Mouse (Mus musculus) midbrain, embryonic 13.5 days (tissue): ENCODE data around the gene 4930502E18Rik. TPM values are rescaled to one million over a fixed set of nuclear protein-coding genes. Genes with fewer than 3 reads are reported as not detected.
"Not testable (repeated sequence)": the region's sequence is repeated elsewhere in the genome, so short reads cannot be mapped to it uniquely, and the experiment has no call there.

ENCODE experiments used
- ATAC-seq: fragments of 200-750 bp; cut with Nextera tagmentation; 2 replicates; pipeline ENCODE4 v1.8.0; 2017; ENCODE audit warnings: mild to moderate bottlenecking, moderate TSS enrichment, moderate library complexity
- H3K27ac ChIP-seq: fragments of 300-500 bp; sonication (generic); 2 replicates; pipeline ENCODE4 v1.5.1; 2015; ENCODE audit warnings: inconsistent platforms, mild to moderate bottlenecking, moderate library complexity
- H3K27me3 ChIP-seq: fragments of 300-500 bp; sonication (generic); 2 replicates; pipeline ENCODE4 v1.6.1; 2015; ENCODE audit warnings: mild to moderate bottlenecking, inconsistent platforms
- H3K36me3 ChIP-seq: fragments of 300-500 bp; sonication (generic); 2 replicates; pipeline ENCODE4 v1.6.1; 2015; ENCODE audit warnings: mild to moderate bottlenecking, inconsistent platforms
- H3K4me1 ChIP-seq: fragments of 300-500 bp; sonication (generic); replicated peaks from 2 replicates; pipeline ENCODE4 v1.6.1; 2015; ENCODE audit warnings: inconsistent platforms
- H3K4me2 ChIP-seq: fragments of 300-500 bp; sonication (generic); replicated peaks from 2 replicates; pipeline ENCODE4 v1.6.1; 2015; ENCODE audit warnings: moderate library complexity, mild to moderate bottlenecking, inconsistent platforms
- H3K4me3 ChIP-seq: fragments of 300-500 bp; sonication (generic); replicated peaks from 2 replicates; pipeline ENCODE4 v1.5.1; 2015; ENCODE audit warnings: mild to moderate bottlenecking, inconsistent platforms
- H3K9ac ChIP-seq: fragments of 300-500 bp; sonication (generic); replicated peaks from 2 replicates; pipeline ENCODE4 v1.6.1; 2015; ENCODE audit warnings: mild to moderate bottlenecking, inconsistent platforms
- H3K9me3 ChIP-seq: fragments of 300-500 bp; sonication (generic); 2 replicates; pipeline ENCODE4 v1.6.1; 2016; ENCODE audit warnings: mild to moderate bottlenecking, inconsistent platforms
- WGBS: fragments of 180-500 bp; shearing (Covaris S2); methylation state at CpG from one replicate; pipeline ENCODE4 v1.1.7; 2015; 5-methylcytosine and 5-hydroxymethylcytosine counted together
- polyA plus RNA-seq: library from polyadenylated mRNA; unstranded; fragments of >200 nt; fragmentation: Nextera tagmentation; extraction: Ambion mirVana; gene quantifications from 2 replicates; pipeline ENCODE4 v1.2.1, GENCODE M21; 2015

The 4930502E18Rik gene
- polyA plus RNA-seq, result 0.11 TPM in 1 of 2 replicates, not detected in the other

DNA sequence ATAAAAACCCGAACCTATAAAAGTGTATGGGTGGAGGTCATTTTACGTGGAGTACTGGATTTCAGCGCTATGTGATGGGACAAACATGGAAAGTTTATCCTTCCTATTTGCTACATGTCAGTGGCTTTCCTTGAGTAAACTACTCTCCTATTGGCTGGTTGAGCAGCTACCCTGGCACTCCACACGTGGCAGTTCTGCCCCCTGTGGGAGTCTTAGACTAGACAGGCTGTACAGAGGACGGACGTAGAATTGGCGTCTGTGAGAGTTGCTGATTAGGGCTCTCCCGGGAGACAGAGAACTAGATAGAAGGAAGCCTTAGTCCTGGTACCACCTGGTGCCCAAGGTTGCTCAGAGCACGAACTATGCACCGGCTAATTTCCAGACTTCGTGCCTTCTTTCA is at the start of gene 4930502E18Rik:
4930502E18Rik (plus strand) TSS at position 231 of the 400 bp plus-strand sequence.
- H3K9ac ChIP-seq, result no peak within 1 kb of the TSS
- no peaks in the 10 kb centered on the region for H3K36me3 ChIP-seq
- WGBS, result 81% methylated on average over 11 of the region's 11 CpGs
- no peaks in the 10 kb centered on the region for H3K27me3 ChIP-seq
- H3K4me1 ChIP-seq, result no peaks in the 10 kb centered on the region
- no peak within 1 kb of the TSS for H3K27ac ChIP-seq
- no peak within 1 kb of the TSS for H3K4me3 ChIP-seq
- no peaks in the 10 kb centered on the region for H3K9me3 ChIP-seq
- ATAC-seq, result no peak
- H3K4me2 ChIP-seq, result no peak within 1 kb of the TSS

GRCm38 (mm10) chrX:53676943-53677342 is 47.7 kb upstream of the 4930502E18Rik start:
- not testable (repeated sequence) for H3K9me3 ChIP-seq, H3K27ac ChIP-seq, H3K4me3 ChIP-seq, H3K36me3 ChIP-seq, H3K4me2 ChIP-seq, H3K9ac ChIP-seq, H3K27me3 ChIP-seq, H3K4me1 ChIP-seq
- peak; percentile 58; the same call in 1 of the 2 replicates for ATAC-seq
- WGBS, result 47% methylated on average over 2 of the region's 2 CpGs

GRCm38 (mm10) chrX:53682650-53683049 is 42.0 kb upstream of the 4930502E18Rik start:
- H3K27ac ChIP-seq, H3K36me3 ChIP-seq, H3K9ac ChIP-seq, H3K27me3 ChIP-seq, H3K4me3 ChIP-seq, H3K4me2 ChIP-seq, H3K9me3 ChIP-seq, H3K4me1 ChIP-seq: not testable (repeated sequence)
- ATAC-seq, result peak; percentile 55; the same call in 1 of the 2 replicates
- WGBS, result 55% methylated on average over 2 of the region's 3 CpGs

- ATAC-seq, result not testable (repeated sequence)
- WGBS, result 100% methylated on average over 2 of the region's 4 CpGs
Observed at GRCm38 (mm10) chrX:53684676-53685075, 40.0 kb upstream of the 4930502E18Rik start.

DNA sequence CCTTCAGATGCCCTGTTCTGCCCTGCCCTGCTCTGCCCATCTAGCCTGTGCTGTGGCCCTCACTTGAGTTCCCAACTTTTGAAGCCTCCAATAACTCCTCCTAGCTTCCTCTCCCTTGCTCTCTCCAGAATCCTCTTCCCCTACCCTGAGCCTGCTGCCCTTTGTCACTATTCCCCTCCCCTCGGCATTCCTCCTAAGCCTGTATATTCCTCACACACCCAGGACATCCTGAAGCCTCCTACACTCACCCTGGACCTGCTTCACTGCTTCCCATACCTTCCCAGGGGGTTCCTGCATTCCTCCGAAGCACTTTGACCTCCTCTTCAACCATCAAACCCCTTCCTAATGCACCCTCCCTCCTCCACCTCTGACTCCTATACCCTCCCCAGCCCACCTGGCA is 32.6 kb upstream of the 4930502E18Rik start:
- Histone ChIP-seq H3K27ac (no peak overlapping the region), H3K27me3 (no peaks in the 10 kb centered on the region), H3K4me1 (no peaks in the 10 kb centered on the region), H3K9me3 (no peaks in the 10 kb centered on the region), H3K36me3 (no peaks in the 10 kb centered on the region), H3K4me3 (no peak overlapping the region), H3K9ac (no peak overlapping the region), H3K4me2 (no peak overlapping the region)
- 68% methylated on average over 2 of the region's 2 CpGs for WGBS
- no peak for ATAC-seq

More at GRCm38 (mm10) chrX:53684676-53685075, 40.0 kb upstream of the 4930502E18Rik start:
- not testable (repeated sequence) for H3K27ac ChIP-seq, H3K4me2 ChIP-seq, H3K4me3 ChIP-seq, H3K9ac ChIP-seq, H3K4me1 ChIP-seq, H3K27me3 ChIP-seq, H3K36me3 ChIP-seq, H3K9me3 ChIP-seq

GRCm38 (mm10) chrX:53693141-53693540 is 31.5 kb upstream of the 4930502E18Rik start:
- Histone ChIP-seq H3K4me2 (no peak overlapping the region), H3K36me3 (no peaks in the 10 kb centered on the region), H3K27ac (no peak overlapping the region), H3K4me3 (no peak overlapping the region), H3K27me3 (no peaks in the 10 kb centered on the region), H3K9me3 (no peaks in the 10 kb centered on the region), H3K9ac (no peak overlapping the region), H3K4me1 (no peaks in the 10 kb centered on the region)
- ATAC-seq, result no peak
- WGBS, result 76% methylated on average over 2 of the region's 2 CpGs

GRCm38 (mm10) chrX:53694008-53694777 is 30.4 kb upstream of the 4930502E18Rik start:
- 89% methylated on average over 9 of the region's 9 CpGs for WGBS
- no peaks in the 10 kb centered on the region for H3K36me3 ChIP-seq
- no peak overlapping the region for H3K9ac ChIP-seq
- no peaks in the 10 kb centered on the region for H3K4me1 ChIP-seq
- no peak overlapping the region for H3K4me3 ChIP-seq
- H3K9me3 ChIP-seq, result no peaks in the 10 kb centered on the region
- no peaks in the 10 kb centered on the region for H3K27me3 ChIP-seq
- H3K4me2 ChIP-seq, result no peak overlapping the region
- no peak overlapping the region for H3K27ac ChIP-seq
- no peak for ATAC-seq

GRCm38 (mm10) chrX:53699225-53699624 is 25.4 kb upstream of the 4930502E18Rik start:
- Histone ChIP-seq H3K36me3 (no peaks in the 10 kb centered on the region), H3K4me1 (no peaks in the 10 kb centered on the region), H3K9me3 (no peaks in the 10 kb centered on the region), H3K4me2 (no peak overlapping the region), H3K4me3 (no peak overlapping the region), H3K9ac (no peak overlapping the region), H3K27me3 (no peaks in the 10 kb centered on the region), H3K27ac (no peak overlapping the region)
- 98% methylated on average over 2 of the region's 2 CpGs for WGBS
- ATAC-seq, result no peak

- 65% methylated on average over 3 of the region's 3 CpGs for WGBS
- Histone ChIP-seq H3K9me3 (no peaks in the 10 kb centered on the region; the same call in 1 of the 2 replicates), H3K36me3 (no peaks in the 10 kb centered on the region), H3K27ac (no peak overlapping the region), H3K4me2 (no peak overlapping the region), H3K9ac (no peak overlapping the region), H3K27me3 (no peaks in the 10 kb centered on the region), H3K4me1 (no peaks in the 10 kb centered on the region), H3K4me3 (no peak overlapping the region)
- ATAC-seq, result no peak
Observed at GRCm38 (mm10) chrX:53702673-53703072, 22.0 kb upstream of the 4930502E18Rik start.

GRCm38 (mm10) chrX:53715942-53716322 is 8.7 kb upstream of the 4930502E18Rik start:
- H3K9me3 ChIP-seq, result no peaks in the 10 kb centered on the region
- no peaks in the 10 kb centered on the region for H3K36me3 ChIP-seq
- H3K4me3 ChIP-seq, result peak overlapping the region; percentile 36
- H3K9ac ChIP-seq, result peak overlapping the region; percentile 54
- no peaks in the 10 kb centered on the region for H3K4me1 ChIP-seq
- peak; percentile 59 for ATAC-seq
- 43% methylated on average over 2 of the region's 2 CpGs for WGBS
- no peaks in the 10 kb centered on the region for H3K27me3 ChIP-seq
- no peak overlapping the region for H3K27ac ChIP-seq
- H3K4me2 ChIP-seq, result peak overlapping the region; percentile 55

- H3K4me3 ChIP-seq, result peak overlapping the region; percentile 36
- no peaks in the 10 kb centered on the region for H3K27me3 ChIP-seq
- no peak overlapping the region for H3K27ac ChIP-seq
- H3K4me1 ChIP-seq, result no peaks in the 10 kb centered on the region
- H3K9ac ChIP-seq, result peak overlapping the region; percentile 54
- no peaks in the 10 kb centered on the region for H3K36me3 ChIP-seq
- WGBS, result 24% methylated on average over 48 of the region's 49 CpGs
- peak overlapping the region; percentile 55 for H3K4me2 ChIP-seq
- peak; percentile 86 for ATAC-seq
- H3K9me3 ChIP-seq, result no peaks in the 10 kb centered on the region
Observed at GRCm38 (mm10) chrX:53716323-53717182, 8.1 kb upstream of the 4930502E18Rik start.

DNA sequence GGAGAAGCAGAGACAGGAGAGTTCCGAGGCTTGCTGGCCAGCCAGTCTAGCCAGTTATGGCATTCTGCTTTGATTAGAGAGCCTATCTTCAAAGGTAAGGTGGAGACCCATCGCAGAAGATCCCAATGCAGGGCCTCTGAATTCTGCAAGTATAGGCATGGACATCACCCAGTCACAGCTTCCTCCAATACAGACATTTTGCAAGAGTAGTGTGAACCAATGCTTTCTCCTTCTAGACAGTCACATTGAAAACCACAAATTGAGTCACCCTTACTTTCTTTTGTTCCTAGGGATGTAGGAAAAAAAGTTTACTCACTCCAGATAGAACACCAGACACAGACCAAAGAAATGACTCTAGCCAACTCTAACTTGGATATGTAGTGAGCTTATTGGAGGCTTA is 4.3 kb downstream of the 4930502E18Rik start:
- H3K27ac ChIP-seq, result no peak overlapping the region
- 75% methylated on average over 2 of the region's 2 CpGs for WGBS
- no peak for ATAC-seq
- no peak overlapping the region for H3K4me2 ChIP-seq
- H3K36me3 ChIP-seq, result no peaks in the 10 kb centered on the region
- H3K27me3 ChIP-seq, result no peaks in the 10 kb centered on the region
- H3K4me3 ChIP-seq, result no peak overlapping the region
- no peak overlapping the region for H3K9ac ChIP-seq
- no peaks in the 10 kb centered on the region for H3K9me3 ChIP-seq
- H3K4me1 ChIP-seq, result no peaks in the 10 kb centered on the region
